Mouse (Mus musculus) central nervous system, embryonic 14 days (tissue): Measurements from ENCODE around the gene Evc. TPM values are rescaled to one million over a fixed set of nuclear protein-coding genes. Genes with fewer than 3 reads are reported as not detected.

Experiments
- polyA plus RNA-seq: library from polyadenylated mRNA; depleted of rRNA; stranded (reverse); fragments of >200 nt; gene quantifications from 2 replicates; pipeline ENCODE4 v1.2.3, GENCODE M21; 2012; rRNA removed

The Evc gene
- polyA plus RNA-seq, result 18.0 and 27.3 TPM in 2 replicates

GRCm38 (mm10) chr5:37336485-37337105, at the start of gene Evc:
Gene Evc, minus strand, starts transcription at chr5:37336894.

GRCm38 (mm10) chr5:37338288-37338687, 1.6 kb upstream of the Evc start, which contains the start of gene Evc2:
Gene Evc2, plus strand, starts transcription at chr5:37338499.

GRCm38 (mm10) chr5:37241651-37242151, 95.0 kb downstream of the Evc start, which contains the start of gene Crmp1:
Gene Crmp1, plus strand, starts transcription at chr5:37241940.

Other genes with a start within 250 kb of the Evc start
- 763 and 862 TPM in 2 replicates for gene Crmp1, start 95.0 kb downstream of the Evc start, polyA plus RNA-seq
- 12.8 and 17.3 TPM in 2 replicates for gene Evc2, start 1.6 kb upstream of the Evc start, polyA plus RNA-seq